Mouse (Mus musculus) myocyte (in vitro differentiated cells): ENCODE results near the gene Hoxc10. TPM values are rescaled to one million over a fixed set of nuclear protein-coding genes. Genes with fewer than 3 reads are reported as not detected.

Source experiments
- H3K27me3 ChIP-seq: one replicate; pipeline ENCODE4 v1.6.1; 2011; ENCODE audit not compliant: control insufficient read depth, insufficient read depth, insufficient read length
- H3K36me3 ChIP-seq: one replicate; pipeline ENCODE4 v1.6.1; 2011; ENCODE audit not compliant: control insufficient read depth, insufficient read depth
- H3K4me2 ChIP-seq: one replicate; pipeline ENCODE4 v1.6.1; 2011; ENCODE audit warnings: low read depth, control low read depth
- H3K4me3 ChIP-seq: one replicate; pipeline ENCODE4 v1.5.1; 2011; ENCODE audit warnings: mild to moderate bottlenecking, control low read depth, moderate library complexity
- H3K79me2 ChIP-seq: one replicate; pipeline ENCODE4 v1.6.1; 2011; ENCODE audit not compliant: control insufficient read depth, insufficient read depth
- H3ac ChIP-seq: one replicate; pipeline ENCODE4 v1.6.1; 2011; ENCODE audit not compliant: control insufficient read depth, insufficient read length
- CEBPB ChIP-seq: IDR thresholded peaks from 2 replicates; pipeline ENCODE4 v1.6.1; 2011; ENCODE audit warnings: mild to moderate bottlenecking, moderate library complexity; ENCODE audit not compliant: poor library complexity, insufficient read depth, severe bottlenecking
- E2F4 ChIP-seq: IDR thresholded peaks from one replicate; pipeline ENCODE4 v1.6.1; 2011; ENCODE audit warnings: mild to moderate bottlenecking, control low read depth, moderate library complexity; ENCODE audit not compliant: insufficient read depth
- MAX ChIP-seq: IDR thresholded peaks from one replicate; pipeline ENCODE4 v1.6.1; 2011; ENCODE audit warnings: low read depth, mild to moderate bottlenecking, control low read depth
- MYOD1 ChIP-seq, 3 experiments: IDR thresholded peaks; one replicate each; pipeline ENCODE4 v1.6.1; 2011; ENCODE audit warnings: control low read depth in 2 of 3, low read depth in 2 of 3, mild to moderate bottlenecking in 2 of 3, moderate library complexity in 1 of 3; ENCODE audit not compliant: insufficient read length in 2 of 3, control insufficient read depth in 1 of 3
- MYOG ChIP-seq, 3 experiments: IDR thresholded peaks; one replicate each; pipeline ENCODE4 v1.6.1; 2011; ENCODE audit warnings: control low read depth in 2 of 3, low read depth in 2 of 3, mild to moderate bottlenecking in 2 of 3; ENCODE audit not compliant: insufficient read length in 2 of 3, control insufficient read depth in 1 of 3, insufficient read depth in 1 of 3
- POLR2A ChIP-seq: IDR thresholded peaks from one replicate; pipeline ENCODE4 v1.6.1; 2011; ENCODE audit warnings: low read depth, mild to moderate bottlenecking, control low read depth, moderate library complexity; ENCODE audit not compliant: insufficient read length
- POLR2AphosphoS2 ChIP-seq: IDR thresholded peaks from one replicate; pipeline ENCODE4 v1.6.1; 2011; ENCODE audit warnings: low read depth, control low read depth; ENCODE audit not compliant: insufficient read length
- REST ChIP-seq: IDR thresholded peaks from one replicate; pipeline ENCODE4 v1.6.1; 2011; ENCODE audit warnings: mild to moderate bottlenecking, control low read depth, moderate library complexity; ENCODE audit not compliant: insufficient read depth, insufficient read length
- SRF ChIP-seq: IDR thresholded peaks from one replicate; pipeline ENCODE4 v1.6.1; 2011; ENCODE audit warnings: low read depth; ENCODE audit not compliant: control insufficient read depth, insufficient read length
- TCF12 ChIP-seq: IDR thresholded peaks from one replicate; pipeline ENCODE4 v1.6.1; 2011; ENCODE audit warnings: mild to moderate bottlenecking, control low read depth; ENCODE audit not compliant: poor library complexity, insufficient read depth, severe bottlenecking
- TCF3 ChIP-seq: IDR thresholded peaks from one replicate; pipeline ENCODE4 v1.6.1; 2011; ENCODE audit warnings: low read depth, control low read depth; ENCODE audit not compliant: insufficient read length
- USF1 ChIP-seq: IDR thresholded peaks from one replicate; pipeline ENCODE4 v1.6.1; 2011; ENCODE audit warnings: low read depth, mild to moderate bottlenecking, control low read depth, moderate library complexity
- polyA plus RNA-seq: library from polyadenylated mRNA; unstranded; fragments of >200 nt; fragmentation: generic; extraction: Trizol; gene quantifications from one replicate; pipeline ENCODE4 v1.2.1, GENCODE M21; 2012; ENCODE audit warnings: missing spikeins

Gene Hoxc10
- polyA plus RNA-seq, 1 experiment, result 43.5 TPM

- Histone ChIP-seq H3ac (peak overlapping the region; percentile 64), H3K36me3 (no peaks in the 10 kb centered on the region), H3K4me3 (peak overlapping the region; percentile 92), H3K4me2 (peak overlapping the region; percentile 95), H3K27me3 (no peaks in the 10 kb centered on the region), H3K79me2 (peaks cover 100% of the 10 kb centered on the region)
- TF ChIP-seq MAX, result no peak
- TF ChIP-seq POLR2AphosphoS2, result peak; percentile 96
- TF ChIP-seq TCF12, result no peak
- TF ChIP-seq E2F4, result peak; percentile 1
- peak; percentile 2 for TF ChIP-seq REST
- peak; percentile 94 for TF ChIP-seq POLR2A
- TF ChIP-seq MYOD1 (IDR thresholded peaks at IDR 0.05; ENCODE audit: control insufficient read depth in 1 of 3, insufficient read length in 2 of 3, low read depth in 2 of 3), result peak in 2 of 3 experiments; percentile 1 to 38
- peak in 1 of 3 experiments; percentile 33 for TF ChIP-seq MYOG (IDR thresholded peaks at IDR 0.05; ENCODE audit: control insufficient read depth in 1 of 3, insufficient read depth in 1 of 3, insufficient read length in 2 of 3, low read depth in 2 of 3)
Measured at GRCm38 (mm10) chr15:102975688-102976111, 9.1 kb downstream of the Hoxc10 start.

DNA sequence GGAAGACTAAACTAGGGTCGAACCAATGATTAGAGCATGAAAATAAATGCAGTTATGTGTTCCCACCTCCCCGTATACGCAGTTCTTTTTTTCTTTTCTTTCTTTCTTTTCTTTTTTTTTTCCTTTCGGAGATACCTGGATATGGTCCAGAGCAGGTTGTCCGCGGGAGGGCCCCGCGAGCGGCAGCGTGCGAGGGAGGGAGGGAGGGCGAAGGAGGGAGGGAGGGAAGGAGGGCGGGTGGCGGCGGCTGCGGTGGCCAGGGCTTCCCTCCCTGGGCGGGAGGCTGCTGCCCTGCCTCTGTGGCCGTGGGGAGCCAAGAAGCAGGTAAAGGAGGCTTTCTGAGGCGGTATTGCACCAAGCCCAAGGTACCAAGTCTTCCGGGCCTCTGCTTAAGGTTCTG, 9.6 kb downstream of the Hoxc10 start, which contains the start of gene Hoxc9:
TSS of gene Hoxc9 (plus strand) at position 269 of the 400 bp plus-strand sequence.
- Histone ChIP-seq H3K27me3 (no peaks in the 10 kb centered on the region), H3K79me2 (peaks cover 100% of the 10 kb centered on the region), H3ac (peak within 1 kb of the TSS; percentile 64), H3K4me3 (peak within 1 kb of the TSS; percentile 92), H3K4me2 (peak within 1 kb of the TSS; percentile 95), H3K36me3 (no peaks in the 10 kb centered on the region)
- TF ChIP-seq TCF3, result no peak
- TF ChIP-seq POLR2A, result peak; percentile 44
- peak in 1 of 3 experiments; percentile 30 for TF ChIP-seq MYOD1 (IDR thresholded peaks at IDR 0.05; ENCODE audit: control insufficient read depth in 1 of 3, insufficient read length in 2 of 3, low read depth in 2 of 3)
- TF ChIP-seq MYOG (IDR thresholded peaks at IDR 0.05; ENCODE audit: control insufficient read depth in 1 of 3, insufficient read depth in 1 of 3, insufficient read length in 2 of 3, low read depth in 2 of 3), result no peak
- TF ChIP-seq POLR2AphosphoS2, result peak; percentile 50
- TF ChIP-seq MAX, result no peak
- no peak for TF ChIP-seq TCF12
- TF ChIP-seq REST, result no peak

GRCm38 (mm10) chr15:102976631-102977422, 10.2 kb downstream of the Hoxc10 start:
- no peaks in the 10 kb centered on the region for H3K36me3 ChIP-seq
- H3K4me3 ChIP-seq, result peak overlapping the region; percentile 92
- TF ChIP-seq TCF12 (no peak), REST (no peak), SRF (no peak), E2F4 (no peak), MAX (no peak), MYOD1 (IDR thresholded peaks at IDR 0.05; ENCODE audit: control insufficient read depth in 1 of 3, insufficient read length in 2 of 3, low read depth in 2 of 3) (no peak), USF1 (no peak), MYOG (IDR thresholded peaks at IDR 0.05; ENCODE audit: control insufficient read depth in 1 of 3, insufficient read depth in 1 of 3, insufficient read length in 2 of 3, low read depth in 2 of 3) (no peak), POLR2AphosphoS2 (peak; percentile 71), POLR2A (peak; percentile 63), CEBPB (no peak), TCF3 (no peak)
- H3K4me2 ChIP-seq, result peak overlapping the region; percentile 95
- no peaks in the 10 kb centered on the region for H3K27me3 ChIP-seq
- peak overlapping the region; percentile 64 for H3ac ChIP-seq
- H3K79me2 ChIP-seq, result peaks cover 99% of the 10 kb centered on the region

DNA sequence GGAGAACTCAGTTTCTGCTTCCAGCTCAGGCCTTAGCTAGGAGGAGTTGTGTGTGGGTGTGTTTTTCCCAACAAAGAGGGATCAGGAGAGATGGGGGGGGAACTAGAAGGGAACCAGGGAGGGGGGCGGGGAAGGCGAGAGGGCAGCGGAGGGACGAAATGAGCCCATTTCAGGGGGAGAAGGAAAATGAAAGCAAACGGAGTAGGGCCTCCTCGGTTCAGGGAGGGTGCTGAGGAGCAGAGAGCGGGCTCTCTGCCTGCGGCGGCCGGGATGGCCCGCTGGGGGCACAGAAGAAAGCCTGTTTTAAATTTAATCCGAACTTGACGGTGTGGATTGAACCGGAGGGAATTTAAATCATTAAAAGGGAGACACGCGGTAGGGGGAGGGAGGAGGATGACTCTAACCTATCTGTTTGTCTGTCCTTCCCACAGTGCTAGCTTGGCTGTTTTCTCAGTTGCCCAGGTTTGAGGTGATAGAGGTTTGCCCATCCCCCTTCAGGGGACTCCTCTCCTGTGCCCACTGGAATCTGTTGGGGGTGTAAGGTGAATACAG, 10.9 kb downstream of the Hoxc10 start:
- H3K27me3 ChIP-seq, result no peaks in the 10 kb centered on the region
- no peak for TF ChIP-seq CEBPB
- H3K4me2 ChIP-seq, result peak overlapping the region; percentile 95
- peak overlapping the region; percentile 92 for H3K4me3 ChIP-seq
- no peaks in the 10 kb centered on the region for H3K36me3 ChIP-seq
- H3K79me2 ChIP-seq, result peaks cover 99% of the 10 kb centered on the region
- H3ac ChIP-seq, result peak overlapping the region; percentile 64
